Mouse (Mus musculus) liver, postnatal 0 days (tissue): ENCODE data around the gene Klra7. TPM values are rescaled to one million over a fixed set of nuclear protein-coding genes. Genes with fewer than 3 reads are reported as not detected.
"Not testable (repeated sequence)": the region's sequence is repeated elsewhere in the genome, so short reads cannot be mapped to it uniquely, and the experiment has no call there.

Source experiments
- ATAC-seq: fragments of 200-750 bp; cut with Nextera tagmentation; 2 replicates; pipeline ENCODE4 v1.8.0; 2017; ENCODE audit warnings: mild to moderate bottlenecking, moderate library complexity
- DNase-seq: peaks from one replicate; pipeline ENCODE4 v3.0.0-alpha.2; 2016
- H3K27ac ChIP-seq: fragments of 300-500 bp; sonication (generic); 2 replicates; pipeline ENCODE4 v1.5.1; 2014; ENCODE audit warnings: antibody characterized with exemption, moderate library complexity, mild to moderate bottlenecking, low read depth
- H3K27me3 ChIP-seq: fragments of 300-500 bp; sonication (generic); 2 replicates; pipeline ENCODE4 v1.6.1; 2014; ENCODE audit warnings: low read length, control low read depth, mixed read lengths; ENCODE audit not compliant: insufficient read depth
- H3K36me3 ChIP-seq: fragments of 300-500 bp; sonication (generic); replicated peaks from 2 replicates; pipeline ENCODE4 v1.6.1; 2014; ENCODE audit warnings: mild to moderate bottlenecking, control low read depth, low read length, moderate library complexity, mixed read lengths; ENCODE audit not compliant: insufficient read depth
- H3K4me1 ChIP-seq: fragments of 300-500 bp; sonication (generic); 2 replicates; pipeline ENCODE4 v1.6.1; 2014; ENCODE audit warnings: antibody characterized with exemption, mild to moderate bottlenecking, control low read depth; ENCODE audit not compliant: insufficient read depth
- H3K4me2 ChIP-seq: fragments of 300-500 bp; sonication (generic); 2 replicates; pipeline ENCODE4 v1.6.1; 2014; ENCODE audit warnings: low read depth, mild to moderate bottlenecking, low read length, moderate library complexity, mixed read lengths
- H3K4me3 ChIP-seq: fragments of 300-500 bp; sonication (generic); 2 replicates; pipeline ENCODE4 v1.5.1; 2014; ENCODE audit warnings: low read depth, low read length
- H3K9ac ChIP-seq: fragments of 300-500 bp; sonication (generic); replicated peaks from 2 replicates; pipeline ENCODE4 v1.6.1; 2014; ENCODE audit warnings: mild to moderate bottlenecking, moderate library complexity
- H3K9me3 ChIP-seq: fragments of 300-500 bp; sonication (generic); 2 replicates; pipeline ENCODE4 v1.6.1; 2016; ENCODE audit warnings: mild to moderate bottlenecking, control low read depth, low read length, mixed read lengths
- CTCF ChIP-seq: sonication (generic); IDR thresholded peaks from 2 replicates; pipeline ENCODE4 v1.5.1; 2016; ENCODE audit warnings: antibody characterized with exemption, low read depth
- EP300 ChIP-seq: IDR thresholded peaks from 2 replicates; pipeline ENCODE4 v1.6.1; 2016; ENCODE audit warnings: antibody characterized with exemption, low read depth, mild to moderate bottlenecking
- WGBS: fragments of 180-500 bp; shearing (Covaris S2); extraction: QIAGEN DNeasy Blood & Tissue Kit; methylation state at CpG from one replicate; pipeline ENCODE4 v1.1.7; 2014; ENCODE audit not compliant: insufficient replicate concordance; 5-methylcytosine and 5-hydroxymethylcytosine counted together
- polyA plus RNA-seq: library from polyadenylated mRNA; unstranded; fragments of >200 nt; fragmentation: Nextera tagmentation; extraction: Ambion mirVana; gene quantifications from 2 replicates; pipeline ENCODE4 v1.2.1, GENCODE M21; 2015

Gene Klra7
- not detected in 2 replicates for polyA plus RNA-seq

DNA sequence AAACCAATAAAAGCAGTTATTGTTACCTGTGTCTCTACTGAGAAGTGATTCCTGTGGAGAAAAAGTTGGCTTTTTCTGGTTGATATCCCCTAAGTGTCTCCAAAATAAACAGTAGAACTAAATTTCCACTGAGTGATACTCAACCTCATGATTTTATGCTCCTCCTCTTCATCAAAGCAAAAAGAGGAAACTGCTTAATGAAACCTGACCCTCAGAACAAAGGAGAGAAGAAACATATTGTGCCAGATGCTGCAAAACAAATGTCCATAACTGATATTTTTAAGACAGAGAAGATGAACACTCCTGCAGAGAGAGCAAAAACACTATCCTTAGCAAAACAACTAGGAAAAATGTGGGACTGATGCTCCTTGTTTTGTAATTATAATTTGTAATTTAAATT is at the start of gene Klra7:
TSS of gene Klra7 (minus strand) at position 101 of the 400 bp plus-strand sequence.
- H3K4me1 ChIP-seq = no peaks in the 10 kb centered on the region
- ATAC-seq = no peak
- no peaks in the 10 kb centered on the region for H3K27me3 ChIP-seq
- H3K36me3 ChIP-seq = no peaks in the 10 kb centered on the region
- TF ChIP-seq CTCF (no peak), EP300 (no peak)
- H3K4me3 ChIP-seq = no peak within 1 kb of the TSS
- no peak within 1 kb of the TSS for H3K4me2 ChIP-seq
- H3K9ac ChIP-seq = no peak within 1 kb of the TSS
- H3K27ac ChIP-seq = no peak within 1 kb of the TSS
- H3K9me3 ChIP-seq = no peaks in the 10 kb centered on the region
- DNase-seq = no peak

DNA sequence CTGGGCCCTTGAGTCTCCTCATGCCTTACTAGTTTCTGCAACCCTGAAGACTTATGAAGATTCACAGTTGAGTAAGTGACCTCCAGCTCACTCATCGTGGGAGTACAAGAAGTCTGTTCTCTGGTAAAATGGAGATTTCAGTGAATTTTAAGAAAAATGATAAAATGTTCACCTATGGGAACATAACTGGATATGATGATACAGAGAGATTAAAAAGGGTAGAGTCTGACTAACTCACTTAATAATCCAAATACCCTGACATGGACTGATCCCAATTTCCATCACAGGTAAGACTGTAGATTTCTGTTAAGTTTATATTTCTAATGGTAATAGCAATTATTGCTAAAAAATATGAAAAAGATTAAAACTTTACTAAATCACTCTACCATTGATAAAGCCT is 48.7 kb upstream of the Klra7 start, which contains the start of gene Klra10:
TSS of gene Klra10 (minus strand) at position 101 of the 400 bp plus-strand sequence.
- not testable (repeated sequence) for H3K4me3 ChIP-seq, H3K9ac ChIP-seq, H3K27ac ChIP-seq, ATAC-seq, H3K27me3 ChIP-seq, DNase-seq, H3K9me3 ChIP-seq, H3K4me2 ChIP-seq, H3K4me1 ChIP-seq, H3K36me3 ChIP-seq
- WGBS = 65% methylated on average over 1 of the region's 1 CpGs

DNA sequence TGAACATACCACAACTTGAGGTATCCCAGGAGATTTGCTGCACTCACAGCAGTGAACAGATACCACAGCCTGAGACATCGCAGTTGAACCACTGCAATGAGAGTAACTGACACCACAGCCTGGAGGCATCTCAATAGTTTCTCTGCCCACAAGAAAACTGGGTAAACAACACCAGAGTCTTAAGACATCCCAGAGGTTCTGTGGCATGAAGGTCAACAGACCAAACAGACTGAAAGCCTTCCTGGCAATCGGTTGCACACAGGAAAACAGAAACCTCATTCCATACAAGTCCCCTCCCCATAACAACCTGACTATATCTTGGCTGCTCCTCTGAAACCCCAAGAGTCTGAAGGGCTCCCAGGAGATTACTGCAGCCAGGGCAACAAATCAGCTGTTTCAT is 22.2 kb upstream of the Klra7 start:
- no peak for TF ChIP-seq CTCF
- TF ChIP-seq EP300 = no peak
- Histone ChIP-seq H3K4me2 (no peak overlapping the region), H3K9ac (no peak overlapping the region), H3K27ac (no peak overlapping the region), H3K9me3 (no peaks in the 10 kb centered on the region), H3K27me3 (no peaks in the 10 kb centered on the region), H3K36me3 (no peaks in the 10 kb centered on the region), H3K4me3 (no peak overlapping the region), H3K4me1 (no peaks in the 10 kb centered on the region)
- 79% methylated on average over 2 of the region's 2 CpGs for WGBS
- DNase-seq (no peak), ATAC-seq (no peak)

DNA sequence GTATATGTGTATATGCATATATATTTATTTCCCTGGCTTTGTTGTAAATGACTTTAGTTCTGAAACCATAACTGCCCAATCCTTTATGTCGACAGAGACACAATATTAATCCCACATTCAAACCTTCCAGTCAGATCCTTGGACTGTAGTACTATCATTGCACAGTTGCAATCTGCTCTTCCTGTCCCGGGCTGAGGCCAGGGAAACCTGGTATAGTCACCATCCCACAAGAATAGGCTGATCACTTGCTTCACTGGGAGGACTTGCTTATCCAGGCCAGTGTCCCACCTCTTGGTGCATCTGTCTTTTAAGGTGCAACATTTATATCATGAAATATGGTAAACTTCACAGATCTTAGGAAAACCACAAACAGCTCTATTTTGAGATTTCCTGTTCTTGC is 4.4 kb upstream of the Klra7 start:
- ATAC-seq (no peak), DNase-seq (no peak)
- Histone ChIP-seq H3K27ac (no peak overlapping the region), H3K4me3 (no peak overlapping the region), H3K9me3 (no peaks in the 10 kb centered on the region), H3K4me2 (no peak overlapping the region), H3K4me1 (no peaks in the 10 kb centered on the region), H3K36me3 (no peaks in the 10 kb centered on the region), H3K27me3 (no peaks in the 10 kb centered on the region), H3K9ac (no peak overlapping the region)
- no peak for TF ChIP-seq CTCF
- WGBS = 49% methylated on average over 2 of the region's 2 CpGs

DNA sequence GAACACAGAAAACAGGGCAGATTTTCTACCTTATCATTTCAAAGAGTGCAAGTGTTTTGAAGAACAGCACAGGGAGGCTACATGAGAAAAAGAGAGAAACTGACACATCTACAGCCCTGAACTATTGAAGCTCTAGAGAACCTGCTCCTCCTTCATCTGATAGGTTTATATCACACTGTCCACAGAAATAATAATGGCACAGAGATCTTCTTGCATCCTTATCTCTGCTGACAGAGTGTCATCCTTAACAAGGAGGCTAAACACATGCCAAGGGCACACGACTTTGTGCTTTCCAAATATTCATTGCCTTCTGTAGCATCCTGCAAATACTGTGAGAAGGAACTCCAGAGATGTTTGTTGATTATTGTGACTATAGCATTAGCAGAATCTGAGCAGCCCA is 3.5 kb upstream of the Klra7 start:
- H3K4me2 ChIP-seq = no peak overlapping the region
- DNase-seq = no peak
- no peak overlapping the region for H3K4me3 ChIP-seq
- H3K9ac ChIP-seq = no peak overlapping the region
- no peaks in the 10 kb centered on the region for H3K9me3 ChIP-seq
- ATAC-seq = no peak
- no peaks in the 10 kb centered on the region for H3K36me3 ChIP-seq
- TF ChIP-seq EP300 (no peak), CTCF (no peak)
- 32% methylated on average over 1 of the region's 1 CpGs for WGBS
- no peak overlapping the region for H3K27ac ChIP-seq
- no peaks in the 10 kb centered on the region for H3K4me1 ChIP-seq
- H3K27me3 ChIP-seq = no peaks in the 10 kb centered on the region

DNA sequence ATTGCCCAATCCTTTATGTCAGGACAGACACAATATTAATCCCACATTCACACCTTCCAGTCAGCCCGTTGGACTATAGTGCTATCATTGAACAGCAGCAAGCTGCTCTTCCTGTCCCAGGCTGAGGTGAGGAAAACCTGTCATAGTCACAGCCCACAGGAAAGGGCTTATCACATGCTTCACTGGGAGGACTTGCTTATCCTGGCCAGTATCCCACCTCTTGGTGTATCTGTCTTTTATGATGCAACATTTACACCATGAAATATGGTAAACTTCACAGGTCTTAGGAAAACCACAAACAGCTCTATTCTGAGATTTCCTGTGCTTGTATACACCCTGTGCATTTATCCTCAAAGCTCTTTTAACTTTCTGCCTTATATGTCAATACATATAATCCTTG is 35.7 kb downstream of the Klra7 start:
- H3K4me3 ChIP-seq, H3K9ac ChIP-seq, H3K27ac ChIP-seq, H3K4me2 ChIP-seq, H3K4me1 ChIP-seq, DNase-seq, ATAC-seq, H3K36me3 ChIP-seq, H3K27me3 ChIP-seq, H3K9me3 ChIP-seq: not testable (repeated sequence)
- 57% methylated on average over 1 of the region's 1 CpGs for WGBS

DNA sequence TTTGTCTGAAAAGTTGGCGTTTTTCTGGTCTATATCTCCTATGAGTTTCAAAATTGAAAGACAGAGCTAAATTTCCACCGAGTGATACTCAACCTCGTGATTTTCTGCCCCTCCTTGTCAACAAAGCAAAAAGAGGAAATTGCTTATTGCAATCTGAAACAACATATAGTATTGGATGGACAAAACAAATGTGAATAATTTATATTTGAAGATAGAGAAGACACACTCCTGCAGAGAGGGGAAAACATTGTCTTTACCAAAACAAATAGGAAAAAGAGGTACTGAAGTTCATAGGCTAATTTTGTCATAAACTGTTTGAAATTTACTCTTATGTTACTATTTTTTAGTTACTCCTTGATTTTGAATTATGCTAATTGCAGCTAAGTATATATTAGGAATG is 40.1 kb downstream of the Klra7 start, which contains the start of gene Klra9:
TSS of gene Klra9 (minus strand) at position 101 of the 400 bp plus-strand sequence.
- WGBS = 52% methylated on average over 3 of the region's 3 CpGs
- H3K27ac ChIP-seq, H3K4me2 ChIP-seq, H3K36me3 ChIP-seq, H3K27me3 ChIP-seq, H3K4me3 ChIP-seq, DNase-seq, H3K4me1 ChIP-seq, H3K9me3 ChIP-seq, ATAC-seq, H3K9ac ChIP-seq: not testable (repeated sequence)

Other genes starting within 250 kb of the Klra7 start
- gene Klra6, start 206.4 kb downstream of the Klra7 start, polyA plus RNA-seq = not detected in 2 replicates
- not detected in 2 replicates for gene Klra4, start 166.1 kb downstream of the Klra7 start, polyA plus RNA-seq
- gene Klra8, start 103.4 kb downstream of the Klra7 start, polyA plus RNA-seq = not detected in 2 replicates
- gene Klra9, start 40.2 kb downstream of the Klra7 start, polyA plus RNA-seq = not detected in 2 replicates
- not detected in 2 replicates for gene Klra10, start 48.6 kb upstream of the Klra7 start, polyA plus RNA-seq
- gene Klra3, start 104.3 kb upstream of the Klra7 start, polyA plus RNA-seq = not detected in 2 replicates
- gene Klra1, start 153.6 kb upstream of the Klra7 start, polyA plus RNA-seq = not detected in 2 replicates